Mouse (Mus musculus) Patski (cell line): Measurements from ENCODE around the gene Dcaf6. TPM values are rescaled to one million over a fixed set of nuclear protein-coding genes. Genes with fewer than 3 reads are reported as not detected.
A peak's percentile ranks its signal among the peaks of the same experiment; 100 is the strongest.

Experiments used
- ATAC-seq: fragments of 100-300 bp; one replicate; pipeline ENCODE4 v1.8.0; 2021
- CTCF ChIA-PET: fragments of 350-600 bp; sonication (Branson Sonifier 250); formaldehyde crosslinking; loops from one replicate; lab custom pipeline; 2022; ENCODE audit warnings: inconsistent platforms; lab: Charles Lee
- POLR2A ChIA-PET: fragments of 350-600 bp; sonication (Branson Sonifier 250); formaldehyde crosslinking; loops from one replicate; lab custom pipeline; 2022; ENCODE audit warnings: antibody characterized with exemption, inconsistent platforms; lab: Charles Lee
- DNase-seq: peaks from one replicate; pipeline ENCODE4 v3.0.0-alpha.2; 2011; ENCODE audit warnings: low read depth, low spot score
- H3K27me3 ChIP-seq: fragments of 371-371 bp; one replicate; pipeline ENCODE4 v1.5.1; 2021
- CTCF ChIP-seq: fragments of 100-300 bp; IDR thresholded peaks from one replicate; pipeline ENCODE4 v1.5.1; 2021
- in situ Hi-C: fragments of 300-500 bp; cut with MboI; formaldehyde crosslinking; loops from 3 replicates; pipeline ENCODE4 v1.11.1; 2018; ENCODE audit warnings: low pct_unique_long_range_greater_than_20kb, mixed read lengths
- polyA plus RNA-seq: library from polyadenylated mRNA; unstranded; gene quantifications from one replicate; pipeline ENCODE4 v1.2.3, GENCODE M21; 2021

Gene Dcaf6
- polyA plus RNA-seq, 1 experiment from 2014 or later: 55.8 TPM

DNA sequence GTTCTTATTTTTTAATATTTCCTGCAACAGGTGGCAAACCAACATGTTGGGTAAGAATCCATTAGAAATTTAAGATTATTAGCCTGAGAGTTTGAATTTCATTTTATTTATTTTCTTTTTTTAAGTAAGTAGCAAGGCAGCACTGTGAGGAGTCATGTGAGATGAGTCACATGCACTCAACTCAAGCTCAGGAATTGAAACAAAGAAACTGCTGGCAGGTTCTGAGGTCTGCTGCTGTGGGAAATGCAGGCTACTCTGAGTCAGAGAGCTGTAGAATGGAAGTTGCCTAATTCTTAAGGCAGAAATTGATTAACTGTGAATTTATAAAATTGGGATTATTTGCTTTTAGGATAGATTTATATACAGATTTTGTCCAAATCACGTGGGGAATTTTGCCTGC, 27.4 kb downstream of the Dcaf6 start:
- peak; percentile 12 for DNase-seq
- TF ChIP-seq CTCF: no peak
- ChIA-PET POLR2A (no interaction called here), CTCF (interaction anchor here (1.3 kb wide), 2 partner anchors 9 to 32 kb away, joined by 3 read pairs; no protein-coding TSS in a partner anchor)
- H3K27me3 ChIP-seq: no peaks in the 10 kb centered on the region
- peak; percentile 73 for ATAC-seq
- in situ Hi-C loops: no loop called here

DNA sequence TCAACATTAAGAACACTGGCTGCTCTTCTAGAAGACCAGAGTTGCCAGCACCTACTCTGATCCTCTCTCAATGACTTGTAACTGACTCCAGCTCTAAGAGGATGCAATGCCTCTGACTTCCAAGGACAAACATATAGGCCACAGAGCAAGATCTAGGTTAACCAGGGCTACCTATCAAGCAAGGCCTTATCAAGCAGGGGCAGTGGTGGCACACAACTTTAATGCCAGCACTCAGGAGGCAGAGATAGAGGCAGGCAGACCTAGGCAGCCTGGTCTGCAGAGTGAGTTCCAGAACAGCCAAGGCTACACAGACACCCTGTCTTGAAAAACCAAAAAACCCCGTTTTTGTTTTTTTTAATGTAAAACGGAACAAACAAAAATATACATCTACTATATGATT, 34.0 kb downstream of the Dcaf6 start:
- CTCF ChIA-PET: interaction anchor here (1.4 kb wide), 1 partner anchor 15 kb away, joined by 3 read pairs; no protein-coding TSS in a partner anchor
- in situ Hi-C loops: no loop called here
- no peaks in the 10 kb centered on the region for H3K27me3 ChIP-seq
- DNase-seq: no peak
- POLR2A ChIA-PET: no interaction called here
- ATAC-seq: no peak
- TF ChIP-seq CTCF: no peak

DNA sequence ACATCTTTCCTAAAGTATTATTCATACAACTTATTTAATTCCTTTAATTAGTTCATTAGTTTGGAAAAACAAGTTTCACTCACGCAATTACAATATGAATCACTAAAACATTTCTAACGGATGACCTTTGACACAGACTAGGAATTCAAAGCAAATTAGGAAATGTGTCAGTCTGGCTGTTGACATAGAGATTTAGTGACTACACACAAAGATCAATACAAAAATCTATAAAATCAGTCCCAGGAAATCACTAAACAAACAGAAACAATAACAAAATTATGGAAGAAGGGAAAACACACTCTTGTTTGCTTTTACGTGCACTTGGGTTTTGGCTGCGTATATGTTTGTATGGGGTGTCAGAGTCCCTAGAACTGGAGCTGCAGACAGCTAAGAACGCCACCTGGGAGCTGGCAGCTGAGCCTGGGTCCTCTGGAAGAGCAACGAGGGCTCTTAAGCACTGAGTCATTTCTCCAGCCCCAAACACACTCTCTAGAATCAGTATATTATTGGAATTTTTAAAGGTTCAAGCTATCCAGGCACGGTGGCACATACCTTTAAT, 38.8 kb downstream of the Dcaf6 start:
- DNase-seq (no peak), ATAC-seq (no peak)
- no peak for TF ChIP-seq CTCF
- in situ Hi-C loops: no loop called here
- H3K27me3 ChIP-seq: no peaks in the 10 kb centered on the region
- ChIA-PET POLR2A (interaction anchor here (0.6 kb wide), 1 partner anchor 10 kb away, joined by 6 read pairs; no protein-coding TSS in a partner anchor), CTCF (no interaction called here)

DNA sequence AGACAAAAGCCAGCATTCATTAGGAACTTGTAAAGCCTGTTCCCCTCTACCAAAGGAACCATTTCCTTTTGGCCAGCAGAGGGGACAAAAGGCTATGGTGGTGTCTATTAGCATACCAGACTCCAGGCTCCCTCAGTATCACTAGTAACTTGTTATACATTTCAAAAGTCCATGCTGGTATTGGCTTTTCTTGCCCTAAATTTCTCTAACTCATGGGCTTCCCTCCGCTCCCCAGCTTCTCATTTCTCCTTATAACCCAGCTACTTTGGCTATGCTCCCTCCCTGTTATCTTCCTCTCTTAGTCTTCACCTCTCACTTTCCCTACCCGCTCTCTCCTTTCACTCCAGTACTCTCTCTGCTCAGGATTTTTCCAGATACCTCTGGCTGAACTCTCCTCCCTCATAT, 63.9 kb downstream of the Dcaf6 start:
- H3K27me3 ChIP-seq: no peaks in the 10 kb centered on the region
- ChIA-PET POLR2A (no interaction called here), CTCF (interaction anchor here (0.9 to 1.0 kb wide), 2 partner anchors 74 to 94 kb away, joined by 3 read pairs; no protein-coding TSS in a partner anchor)
- in situ Hi-C loops: no loop called here
- ATAC-seq (no peak), DNase-seq (no peak)
- TF ChIP-seq CTCF: no peak

DNA sequence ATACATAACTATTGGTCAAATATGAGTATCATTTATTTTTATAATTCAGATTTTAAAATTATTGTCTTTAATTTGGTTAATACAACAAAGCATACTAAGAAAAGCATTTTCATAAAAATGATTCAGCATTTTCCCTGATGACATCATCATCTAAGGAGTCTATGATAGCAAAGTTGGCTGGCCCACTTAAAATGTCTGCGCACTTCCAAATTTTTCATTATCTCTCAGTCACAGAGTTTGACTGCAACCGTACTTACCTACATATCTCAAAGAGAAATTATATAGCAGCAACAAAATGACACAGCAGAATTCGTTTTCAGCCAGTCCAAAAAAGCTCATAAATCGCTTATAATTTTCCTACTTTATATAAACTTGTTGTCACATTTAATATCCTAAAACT, 64.3 kb downstream of the Dcaf6 start:
- ChIA-PET POLR2A (no interaction called here), CTCF (interaction anchor here (0.9 to 1.0 kb wide), 2 partner anchors 75 to 95 kb away, joined by 3 read pairs; no protein-coding TSS in a partner anchor)
- no peaks in the 10 kb centered on the region for H3K27me3 ChIP-seq
- no peak for TF ChIP-seq CTCF
- in situ Hi-C loops: no loop called here
- ATAC-seq (no peak), DNase-seq (no peak)

DNA sequence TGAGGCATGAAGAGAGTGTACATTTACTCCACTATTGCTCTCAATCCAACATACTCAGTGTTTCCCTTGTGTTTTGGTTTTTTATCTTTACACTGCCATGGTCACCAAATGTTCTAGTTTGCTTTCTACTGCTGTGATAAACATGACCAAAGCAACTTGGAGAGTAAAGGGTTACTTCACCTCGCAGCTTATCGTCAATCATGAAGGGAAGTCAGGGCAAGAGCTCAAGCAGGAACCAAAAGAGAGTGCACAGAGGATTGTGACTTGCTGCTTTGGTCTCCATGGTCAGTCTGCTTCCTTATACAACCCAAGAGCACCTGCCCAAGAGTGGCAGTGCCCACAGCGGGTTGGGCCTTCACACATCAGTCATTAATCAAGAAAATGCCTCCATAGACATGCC, 65.4 kb downstream of the Dcaf6 start:
- ChIA-PET POLR2A (no interaction called here), CTCF (interaction anchor here (0.5 kb wide), 1 partner anchor 160 kb away, joined by 3 read pairs; no protein-coding TSS in a partner anchor)
- no peak for ATAC-seq
- TF ChIP-seq CTCF: no peak
- no peak for DNase-seq
- in situ Hi-C loops: no loop called here
- no peaks in the 10 kb centered on the region for H3K27me3 ChIP-seq

DNA sequence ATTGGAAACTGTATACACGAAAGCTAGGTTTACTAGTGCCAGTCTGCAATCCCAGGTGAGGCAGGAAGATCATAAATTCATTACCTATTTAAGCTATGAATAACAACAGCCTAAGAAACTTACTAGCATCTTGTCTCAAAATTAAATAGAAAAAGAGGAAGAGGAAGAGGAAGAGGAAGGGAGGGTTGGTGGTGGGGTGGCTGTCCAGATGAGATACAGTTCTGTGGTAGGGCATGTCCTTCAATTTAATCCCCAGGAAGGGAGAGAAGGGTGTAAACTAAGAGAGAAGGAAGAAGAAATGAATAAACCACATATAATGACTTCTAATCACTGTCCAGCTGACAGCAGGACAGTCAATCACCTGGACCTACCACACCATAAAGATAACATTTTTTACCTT, 67.2 kb downstream of the Dcaf6 start:
- in situ Hi-C loops: no loop called here

DNA sequence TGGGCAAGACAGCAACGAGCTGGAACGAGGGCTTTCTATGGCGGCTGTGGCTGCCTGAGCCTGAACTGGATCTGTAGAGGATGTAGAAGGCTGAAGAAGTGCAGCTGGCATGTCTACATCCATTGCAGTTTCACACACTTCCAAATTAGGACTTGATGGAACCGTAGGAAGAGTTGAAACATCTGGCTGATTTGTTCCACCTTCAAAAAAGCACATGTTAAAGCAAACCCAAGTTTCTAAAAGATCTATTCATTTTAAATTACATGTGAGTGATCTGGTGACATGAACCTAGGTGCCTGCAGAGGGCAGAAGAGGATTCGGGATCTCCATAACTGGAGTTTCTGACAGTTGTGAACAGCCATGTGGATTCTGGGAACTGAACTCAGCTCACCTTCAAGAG, 71.6 kb downstream of the Dcaf6 start:
- no peaks in the 10 kb centered on the region for H3K27me3 ChIP-seq
- ATAC-seq (no peak), DNase-seq (no peak)
- ChIA-PET CTCF (interaction anchor here (0.9 to 1.1 kb wide), 2 partner anchors 108 to 115 kb away, joined by 3 to 4 read pairs; no protein-coding TSS in a partner anchor), POLR2A (no interaction called here)
- in situ Hi-C loops: no loop called here
- TF ChIP-seq CTCF: peak; percentile 55

More for the DNA sequence above, 67.2 kb downstream of the Dcaf6 start:
- DNase-seq (no peak), ATAC-seq (no peak)
- CTCF ChIA-PET: no interaction called here
- no peaks in the 10 kb centered on the region for H3K27me3 ChIP-seq
- POLR2A ChIA-PET: no interaction called here
- no peak for TF ChIP-seq CTCF

DNA sequence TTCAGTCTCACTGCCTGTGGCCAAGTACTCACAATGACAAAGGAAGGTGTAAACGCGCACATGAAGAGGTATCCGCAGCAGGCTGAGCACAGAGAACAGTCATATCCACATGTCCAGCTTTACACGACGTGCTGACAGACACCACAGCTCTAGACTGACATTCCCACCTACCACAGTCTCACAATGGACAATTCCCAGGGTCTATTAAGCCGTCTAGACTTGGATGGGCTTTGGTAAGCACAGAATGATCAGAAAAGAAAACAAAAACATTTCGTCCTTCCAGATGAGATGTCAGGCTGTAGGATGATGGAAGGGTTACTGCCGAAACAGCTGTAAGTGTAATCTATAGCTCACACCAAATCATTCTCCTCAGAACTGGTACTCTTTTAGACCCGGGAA, 73.8 kb downstream of the Dcaf6 start:
- CTCF ChIA-PET: no interaction called here
- TF ChIP-seq CTCF: no peak
- POLR2A ChIA-PET: no interaction called here
- DNase-seq (no peak), ATAC-seq (no peak)
- in situ Hi-C loops: no loop called here
- H3K27me3 ChIP-seq: no peaks in the 10 kb centered on the region

DNA sequence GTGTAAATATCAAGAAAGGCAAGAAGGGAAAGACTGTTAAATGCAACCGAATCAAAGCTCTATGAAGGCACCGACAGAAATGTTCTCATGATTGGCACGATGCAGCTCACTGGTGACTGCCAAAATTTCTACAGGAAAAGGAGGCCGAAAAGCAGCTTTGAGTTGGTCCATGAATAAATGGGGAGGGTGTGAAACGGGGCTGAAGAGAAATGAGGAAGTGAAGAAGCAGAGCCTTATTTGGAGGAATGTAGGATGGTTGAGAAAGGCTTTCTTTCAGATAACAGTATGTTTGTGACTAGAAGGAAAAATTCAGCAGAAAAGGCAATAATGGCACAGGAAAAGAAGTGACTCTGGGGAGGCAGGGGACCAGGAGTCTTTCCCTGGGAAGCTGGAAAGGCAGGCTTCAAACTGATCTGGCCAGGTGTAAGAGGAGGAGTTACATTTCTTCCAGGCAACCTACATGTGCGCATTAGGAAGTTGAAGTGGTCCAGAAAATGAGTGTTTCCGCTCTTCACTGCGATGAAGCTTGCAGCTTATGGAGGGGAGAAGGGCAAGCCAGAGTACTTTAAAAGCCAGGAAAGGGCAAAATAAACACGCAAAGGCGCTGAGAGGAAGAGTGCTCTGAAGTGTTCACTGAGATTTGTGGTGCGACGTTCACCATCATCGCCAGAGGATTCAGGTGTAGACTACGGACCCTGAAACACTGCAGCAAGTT, 74.3 kb downstream of the Dcaf6 start:
- CTCF ChIA-PET: interaction anchor here (2.2 kb wide), 1 partner anchor 12 kb away, joined by 8 read pairs; no protein-coding TSS in a partner anchor
- in situ Hi-C loops: no loop called here
- TF ChIP-seq CTCF: no peak
- POLR2A ChIA-PET: interaction anchor here (0.8 kb wide), 1 partner anchor 16 kb away, joined by 3 read pairs; no protein-coding TSS in a partner anchor
- ATAC-seq (no peak), DNase-seq (no peak)
- H3K27me3 ChIP-seq: no peaks in the 10 kb centered on the region

DNA sequence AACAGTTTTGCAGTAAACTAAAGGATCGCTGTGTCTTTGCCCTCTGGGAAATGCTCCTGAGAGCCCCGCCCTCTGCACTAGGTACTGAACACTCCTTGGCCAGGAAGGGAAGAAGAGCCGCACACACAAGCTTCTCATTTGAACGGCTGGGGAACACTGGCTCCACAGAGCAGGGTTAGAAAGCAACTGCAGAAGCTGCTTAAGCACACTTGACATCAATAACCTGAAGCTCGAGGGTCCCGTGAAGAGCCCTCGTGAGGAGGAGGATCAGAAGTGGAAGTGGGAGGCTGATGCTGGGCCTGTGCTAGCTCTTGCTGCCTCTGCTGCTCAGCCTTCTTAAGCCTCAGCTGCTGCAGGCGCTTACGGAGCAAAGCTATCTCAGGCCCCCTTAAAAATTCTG, 86.4 kb downstream of the Dcaf6 start:
- DNase-seq (no peak), ATAC-seq (no peak)
- POLR2A ChIA-PET: no interaction called here
- H3K27me3 ChIP-seq: no peaks in the 10 kb centered on the region
- in situ Hi-C loops: loop anchor here (5.0 kb wide), 1 partner anchor 123 kb away; no protein-coding TSS in a partner anchor
- TF ChIP-seq CTCF: no peak
- CTCF ChIA-PET: interaction anchor here (1.3 to 1.9 kb wide), 2 partner anchors 11 to 130 kb away, joined by 3 to 8 read pairs; no protein-coding TSS in a partner anchor
